Comparison of ENCODE assay signal across 9 mouse cellular contexts in genomic region chr5:115156933-115157589, GRCm38 (mm10). TPM values are rescaled to one million over a fixed set of nuclear protein-coding genes. Genes with fewer than 3 reads are reported as not detected.
DNase-seq lines count a peak whose midpoint lies in the region; ATAC-seq lines count a peak whose summit lies in the region.
"Had no signal": no experiment of that assay in that cellular context is flagged by ENCODE, and none has a peak within 500 bp of the region (broad histone marks: within the 10 kb centered on the region; RNA-seq: fewer than 3 reads in every experiment).

No protein-coding gene starts in this region.

- peak overlapping the region; percentile 94 for H3K4me3 ChIP-seq in midbrain, embryonic 16.5 days (ENCODE audit: low read depth, low read length)

- intact Hi-C loops in gastrocnemius, postnatal 14 days (cut with DNase I; ENCODE audit: low total_unique reads), result no loop called here

- H3K27ac ChIP-seq in midbrain, embryonic 16.5 days (ENCODE audit: low read length), result no peak overlapping the region

- H3K4me2 ChIP-seq in midbrain, embryonic 16.5 days (ENCODE audit: low read length), result peak overlapping the region; percentile 95

- H3K36me3 ChIP-seq in midbrain, embryonic 16.5 days (ENCODE audit: control insufficient read depth, insufficient read depth, low read length), result no peaks in the 10 kb centered on the region

- WGBS in midbrain, embryonic 16.5 days, result under 1% methylated on average over 26 of the region's 26 CpGs

- H3K4me1 ChIP-seq in midbrain, embryonic 16.5 days (ENCODE audit: control insufficient read depth, insufficient read depth, low read length), result peaks cover 29% of the 10 kb centered on the region

- H3K27me3 ChIP-seq in midbrain, embryonic 16.5 days (ENCODE audit: control insufficient read depth, insufficient read depth, low read depth, low read length), result no peaks in the 10 kb centered on the region

- H3K9me3 ChIP-seq in midbrain, embryonic 16.5 days (replicated peaks; ENCODE audit: control insufficient read depth, low read length, poor library complexity, severe bottlenecking), result no peaks in the 10 kb centered on the region

- DNase-seq in gastrocnemius, postnatal 10 days, result peak; percentile 38
- DNase-seq in gastrocnemius, postnatal 14 days, result no peak
- peak; percentile 64 for DNase-seq in CD4-positive helper T cell, adult 2 months (ENCODE audit: low read depth, low spot score)
- peak; percentile 49 for DNase-seq in embryo, embryonic 9.5 days (ENCODE audit: extremely low spot score)
- DNase-seq in induced T-regulatory cell, adult 2 months (ENCODE audit: low read depth), result peak; percentile 70
- DNase-seq in layer of hippocampus, adult 18-20 months (ENCODE audit: low spot score in 2 of 2), result no peak
- no peak for DNase-seq in frontal cortex, postnatal 36 days (ENCODE audit: low spot score in 2 of 2)

- H3K9ac ChIP-seq in midbrain, embryonic 16.5 days (ENCODE audit: low read depth, low read length), result peak overlapping the region; percentile 97

- no peak for ATAC-seq in midbrain, embryonic 16.5 days

RNA-seq across cellular contexts. Expression of gene Mlec, which starts 0.9 kb away (rescaled TPM):
- total RNA-seq in gastrocnemius, postnatal 10 days (2021), result 100 to 1,000 TPM; 231 to 235 TPM
- total RNA-seq in gastrocnemius, postnatal 14 days (2021), result 100 to 1,000 TPM; 216 to 235 TPM
- polyA plus RNA-seq in midbrain, embryonic 16.5 days (2015; fragmentation: Nextera tagmentation; extraction: Ambion mirVana), result 22.9 and 25.4 TPM in 2 replicates
- 10 to 100 TPM; 92.5 to 95.1 TPM for total RNA-seq in layer of hippocampus, adult 18-20 months (2021)

RNA-seq across cellular contexts. Expression of gene Unc119b, which starts 22.3 kb away (rescaled TPM):
- total RNA-seq in gastrocnemius, postnatal 10 days (2021), result 10 to 100 TPM; 13.4 to 18.5 TPM
- total RNA-seq in gastrocnemius, postnatal 14 days (2021), result 10 to 100 TPM; 12.2 to 12.7 TPM
- 27.7 and 30.5 TPM in 2 replicates for polyA plus RNA-seq in midbrain, embryonic 16.5 days (2015; fragmentation: Nextera tagmentation; extraction: Ambion mirVana)
- 10 to 100 TPM; 28.1 to 30.2 TPM for total RNA-seq in layer of hippocampus, adult 18-20 months (2021)

RNA-seq across cellular contexts. Expression of gene Cabp1, which starts 37.1 kb away (rescaled TPM):
- 1 to 10 TPM; 2.1 to 4.5 TPM for total RNA-seq in gastrocnemius, postnatal 10 days (2021)
- 1 to 10 TPM; 1.2 to 1.3 TPM for total RNA-seq in gastrocnemius, postnatal 14 days (2021)
- 5.2 and 5.3 TPM in 2 replicates for polyA plus RNA-seq in midbrain, embryonic 16.5 days (2015; fragmentation: Nextera tagmentation; extraction: Ambion mirVana)
- total RNA-seq in layer of hippocampus, adult 18-20 months (2021), result 100 to 1,000 TPM; 122 to 123 TPM

RNA-seq across cellular contexts. Expression of gene Acads, which starts 37.9 kb away (rescaled TPM):
- 10 to 100 TPM; 53.8 to 67.7 TPM for total RNA-seq in gastrocnemius, postnatal 10 days (2021)
- 10 to 100 TPM; 58.1 to 67.2 TPM for total RNA-seq in gastrocnemius, postnatal 14 days (2021)
- 14.2 and 15.8 TPM in 2 replicates for polyA plus RNA-seq in midbrain, embryonic 16.5 days (2015; fragmentation: Nextera tagmentation; extraction: Ambion mirVana)
- 1 to 10 TPM; 7.5 to 8.1 TPM for total RNA-seq in layer of hippocampus, adult 18-20 months (2021)

RNA-seq across cellular contexts. Expression of gene Gm10401, which starts 59.0 kb away (rescaled TPM):
- total RNA-seq in gastrocnemius, postnatal 10 days (2021), result not detected
- total RNA-seq in gastrocnemius, postnatal 14 days (2021), result not detected
- 34.8 and 43.1 TPM in 2 replicates for polyA plus RNA-seq in midbrain, embryonic 16.5 days (2015; fragmentation: Nextera tagmentation; extraction: Ambion mirVana)
- not detected for total RNA-seq in layer of hippocampus, adult 18-20 months (2021)
- total RNA-seq: adrenal gland, adult 18-20 months had no signal

Comparison
In these comparisons a context has a peak if more than half of its experiments do, and no peak if none do; other contexts are left out.
1. DNase-seq: peak in gastrocnemius, postnatal 10 days (single experiment), CD4-positive helper T cell, adult 2 months (single experiment), embryo, embryonic 9.5 days (single experiment) and induced T-regulatory cell, adult 2 months (single experiment); none in gastrocnemius, postnatal 14 days (single experiment), layer of hippocampus, adult 18-20 months (0 of 2) and frontal cortex, postnatal 36 days (0 of 2).
2. RNA of gene Cabp1, which starts 37.1 kb away (total RNA-seq): 122 to 123 TPM in layer of hippocampus, adult 18-20 months; 2.1 to 4.5 TPM in gastrocnemius, postnatal 10 days and 1.2 to 1.3 TPM in gastrocnemius, postnatal 14 days; every median in the first group is over 10 times any median in the second.